Mouse (Mus musculus) WW6 (cell line): Measurements from ENCODE around the gene Adarb2.

Experiments used
- DNase-seq: peaks from one replicate; pipeline ENCODE4 v3.0.0-alpha.2; 2013; ENCODE audit warnings: low read depth, low spot score

Gene Adarb2

GRCm38 (mm10) chr13:8369868-8370387, 167.3 kb downstream of the Adarb2 start:
- no peak for DNase-seq

DNA sequence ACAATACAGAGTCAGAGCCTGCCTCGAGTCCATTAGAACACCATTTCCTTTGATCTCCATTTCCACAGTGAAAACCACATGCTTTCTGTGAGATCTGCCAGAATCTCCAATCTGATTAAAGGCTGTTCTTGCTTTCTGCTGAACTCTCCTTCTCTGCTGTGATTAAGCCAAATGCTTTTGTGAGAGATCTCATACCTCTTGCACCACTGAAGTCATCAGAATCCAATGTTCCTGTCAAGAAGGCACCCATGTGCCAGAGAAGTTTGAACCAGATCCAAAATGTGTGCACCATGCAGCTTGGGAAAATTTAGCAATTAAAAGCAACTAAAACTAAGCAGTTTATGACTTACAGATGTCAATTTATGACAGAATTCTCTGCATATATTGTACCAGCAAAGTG, 185.9 kb downstream of the Adarb2 start:
- no peak for DNase-seq

- no peak for DNase-seq
Measured at GRCm38 (mm10) chr13:8400265-8401041, 197.8 kb downstream of the Adarb2 start.

GRCm38 (mm10) chr13:8402324-8402873, 199.7 kb downstream of the Adarb2 start:
- DNase-seq = no peak

GRCm38 (mm10) chr13:8406020-8406419, 203.4 kb downstream of the Adarb2 start:
- no peak for DNase-seq

DNA sequence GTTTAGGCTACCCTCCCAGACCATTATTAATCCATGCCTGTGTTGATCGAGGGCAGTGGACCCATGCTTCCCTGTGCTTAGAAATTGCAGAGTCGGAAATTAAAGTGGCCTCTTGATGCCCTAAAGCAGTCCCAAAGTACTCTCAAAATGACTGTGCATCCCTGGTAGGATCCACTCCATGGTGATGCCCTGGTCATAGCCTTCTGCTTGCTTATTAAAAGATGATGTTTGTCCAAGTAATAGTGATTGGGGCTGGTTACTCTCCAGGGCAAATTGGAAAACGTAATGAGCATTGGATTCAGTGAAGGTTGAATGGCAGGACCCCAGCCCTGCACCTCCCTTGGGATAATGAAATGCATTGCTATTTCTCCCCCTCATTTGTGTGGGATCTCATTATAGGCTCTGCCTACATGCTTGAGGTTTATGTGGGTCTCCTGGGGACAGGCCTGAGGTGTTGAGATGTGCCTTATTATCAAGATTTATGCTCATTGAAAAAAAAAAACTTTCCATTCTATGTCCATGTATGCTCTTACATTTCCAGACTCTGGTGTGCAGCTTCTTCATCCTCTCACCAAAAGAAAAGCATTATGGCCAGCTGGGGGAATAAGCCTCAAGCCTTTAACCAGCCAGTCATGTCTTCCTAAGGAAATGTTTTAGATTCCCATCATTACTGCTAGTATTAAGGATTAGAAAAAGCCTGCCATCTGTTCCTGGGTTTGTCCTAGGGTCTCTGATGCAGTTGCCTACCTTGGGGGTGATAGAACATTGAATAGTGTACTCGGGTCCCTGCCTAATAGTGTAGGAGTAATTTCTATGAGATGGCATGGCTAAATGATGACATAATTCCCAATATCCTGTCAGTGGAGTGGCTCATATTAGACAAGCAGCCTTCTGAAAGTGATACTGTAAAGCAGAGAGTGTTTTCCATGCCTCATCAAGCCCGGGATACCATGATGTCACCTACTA, 208.0 kb downstream of the Adarb2 start:
- DNase-seq = no peak

DNA sequence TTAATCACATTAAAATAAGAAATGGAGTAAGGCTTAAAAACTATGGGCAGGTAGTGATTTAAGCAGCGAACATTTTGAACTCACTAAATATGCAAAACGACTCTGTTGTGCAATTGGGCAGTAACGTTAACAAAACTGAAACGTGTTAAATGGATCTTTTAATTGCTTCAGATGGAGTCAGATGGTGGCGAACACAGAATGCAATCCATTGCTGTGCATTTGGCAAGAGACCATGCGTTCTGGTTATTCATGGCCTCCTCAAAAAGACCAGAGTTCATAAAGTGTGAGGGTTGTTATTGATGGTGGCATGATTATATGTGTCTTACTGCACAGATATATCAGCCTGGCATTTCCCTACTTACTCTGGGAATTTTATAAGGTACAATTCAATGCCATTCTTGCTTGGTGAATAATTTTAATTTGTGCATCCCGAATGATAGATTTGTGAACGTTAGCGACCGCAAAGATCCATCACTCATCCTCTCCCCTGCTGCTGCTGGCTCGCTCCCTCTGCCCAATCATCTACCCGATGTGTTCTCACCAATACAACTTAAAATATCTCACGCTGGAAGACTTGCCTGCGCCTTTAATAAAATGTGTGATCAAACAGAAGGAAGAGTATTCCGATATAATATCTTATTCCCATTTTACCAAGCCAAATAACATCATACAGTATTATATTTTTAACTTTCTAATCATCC, 221.5 kb downstream of the Adarb2 start:
- DNase-seq = no peak

DNA sequence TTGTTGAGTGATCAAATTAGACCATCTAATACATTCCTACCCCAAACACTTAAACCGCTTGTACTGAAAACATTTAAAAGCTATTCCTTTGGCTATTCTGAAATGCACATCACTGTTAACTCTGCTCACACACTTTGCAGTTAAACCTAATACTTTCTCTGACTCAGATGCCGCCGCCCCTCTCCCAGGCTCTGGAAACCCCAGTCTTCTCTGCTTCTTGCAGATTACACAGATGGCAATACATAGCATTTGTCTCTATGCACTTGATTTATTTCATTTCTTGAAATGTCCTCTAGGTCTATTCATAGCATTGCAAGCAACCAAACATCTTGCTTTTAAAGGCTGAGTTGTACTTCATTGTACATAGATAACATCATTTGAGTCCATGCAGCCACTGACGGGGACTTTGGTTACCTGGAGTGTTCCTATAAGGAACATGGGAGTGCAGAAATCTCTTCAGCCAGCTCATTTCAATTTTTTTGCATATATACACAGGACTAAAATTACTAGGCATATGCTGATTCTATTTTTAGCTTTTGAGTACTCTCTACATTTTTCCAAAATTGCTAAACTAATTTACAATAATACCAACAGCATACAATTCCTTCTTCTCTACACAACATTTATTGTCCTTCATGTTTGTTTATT, 236.6 kb downstream of the Adarb2 start:
- no peak for DNase-seq

DNA sequence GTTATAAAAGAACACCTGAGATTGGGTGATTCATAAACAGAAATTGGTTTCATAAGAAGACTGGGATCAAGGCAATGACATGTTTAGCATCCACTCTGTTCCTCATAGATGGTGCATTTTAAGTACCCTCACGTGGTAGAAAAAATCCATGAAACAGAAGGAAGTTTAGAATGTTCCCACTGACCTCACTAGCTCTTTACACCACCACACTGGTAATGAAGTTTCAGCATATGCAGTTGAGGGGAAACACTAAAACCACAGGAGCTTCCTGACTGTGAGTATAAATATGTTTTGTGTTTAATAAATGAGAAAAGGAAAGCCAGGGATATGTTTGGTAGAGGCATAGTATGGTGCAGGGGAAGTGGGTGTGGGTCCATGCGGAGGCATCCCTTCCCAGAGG, 242.7 kb downstream of the Adarb2 start:
- no peak for DNase-seq

GRCm38 (mm10) chr13:8448192-8448879, 245.7 kb downstream of the Adarb2 start:
- DNase-seq = no peak

DNA sequence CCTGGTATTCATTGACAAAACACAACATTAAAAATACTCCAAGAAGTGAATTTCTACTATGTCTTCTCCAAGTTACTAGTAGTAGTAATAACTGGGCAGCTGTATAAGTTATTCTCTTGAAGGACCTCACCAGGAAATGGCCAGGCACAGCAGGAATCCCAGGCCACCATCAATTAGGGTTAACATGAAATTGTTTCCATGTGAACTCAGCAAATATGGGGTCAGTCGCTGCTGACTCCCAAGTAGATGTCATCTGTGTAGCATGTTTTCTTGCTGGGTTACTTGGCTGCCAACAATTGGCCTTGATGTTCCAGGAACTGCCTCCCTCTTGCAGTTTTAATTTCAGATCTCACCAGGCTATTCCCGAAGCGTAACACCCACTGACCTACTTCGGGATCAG, 248.9 kb downstream of the Adarb2 start:
- DNase-seq = no peak

DNA sequence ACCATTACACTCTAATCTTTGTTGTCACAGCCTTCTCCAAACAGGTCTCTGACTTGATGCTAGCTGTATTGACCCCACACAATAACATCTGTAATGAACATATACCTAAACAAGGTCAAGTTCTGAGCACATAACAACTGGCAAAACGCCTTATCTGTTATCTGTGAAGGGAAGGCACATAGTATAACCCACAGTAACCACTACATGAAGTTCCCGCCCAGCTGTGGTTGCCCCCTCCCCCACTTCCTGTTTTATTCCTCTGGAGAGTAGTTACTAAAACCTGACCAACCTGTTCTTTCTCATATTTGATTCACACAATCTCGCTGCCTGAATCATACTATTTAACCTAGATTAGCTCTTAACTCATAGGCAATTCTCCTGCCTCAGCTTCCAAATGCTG, 254.2 kb downstream of the Adarb2 start:
- no peak for DNase-seq

- no peak for DNase-seq
Measured at GRCm38 (mm10) chr13:8457831-8458230, 255.2 kb downstream of the Adarb2 start.

DNA sequence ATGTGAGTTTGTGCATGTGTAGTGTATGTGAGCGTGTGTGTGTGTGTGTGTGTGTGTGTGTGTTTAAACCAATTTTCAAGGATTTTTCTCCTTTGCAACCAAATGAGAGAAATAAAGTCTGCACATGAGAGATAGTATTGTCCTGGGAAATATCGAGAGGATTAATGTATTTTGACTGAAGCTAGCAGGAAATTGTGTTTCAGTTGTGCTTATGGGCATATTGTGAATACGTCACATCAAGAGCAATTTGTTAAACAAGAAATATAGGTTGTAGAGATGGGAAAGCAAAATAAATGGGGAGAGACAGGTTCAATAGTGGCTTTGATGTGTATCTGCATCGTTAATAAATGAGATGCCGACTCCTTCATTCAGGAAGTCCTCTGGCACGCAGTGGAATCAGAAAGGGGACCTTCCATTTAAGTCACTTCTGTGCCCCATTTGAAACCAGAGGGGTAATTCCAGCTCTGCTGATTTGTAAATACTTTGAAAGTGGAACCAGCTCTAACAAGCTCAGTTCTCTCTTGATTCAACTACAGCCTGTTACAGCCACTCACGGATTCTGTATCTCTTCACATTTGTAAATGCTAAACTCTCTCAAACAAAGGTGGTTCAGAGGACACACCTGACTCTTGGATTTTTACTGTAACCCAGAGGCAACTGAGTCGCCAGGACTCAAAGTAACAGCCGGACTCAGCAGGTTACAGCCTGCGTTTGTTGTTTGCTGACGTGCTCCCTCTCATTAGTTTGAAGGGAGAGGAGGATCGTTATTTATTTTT, 265.1 kb downstream of the Adarb2 start:
- no peak for DNase-seq

- no peak for DNase-seq
Measured at GRCm38 (mm10) chr13:8476237-8476636, 273.6 kb downstream of the Adarb2 start.

- no peak for DNase-seq
Measured at GRCm38 (mm10) chr13:8478731-8479130, 276.1 kb downstream of the Adarb2 start.

DNA sequence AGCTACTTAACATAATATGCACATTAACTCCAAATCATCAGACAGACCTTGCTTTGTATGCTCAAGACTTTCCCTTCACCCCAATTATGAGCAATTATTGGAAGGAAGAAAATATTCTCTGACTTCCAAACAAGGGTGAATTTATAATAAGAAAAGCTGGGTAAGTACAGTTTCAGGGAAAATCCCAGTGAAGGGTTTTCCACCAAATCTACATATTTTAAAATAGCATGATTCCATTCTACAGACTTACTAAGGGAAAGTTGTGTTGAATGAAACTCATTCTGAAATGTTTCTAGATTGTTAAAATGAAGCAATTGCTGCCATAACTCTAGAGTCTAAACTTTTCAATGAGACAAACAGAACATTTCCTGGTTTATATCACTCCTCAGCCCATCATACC, 277.3 kb downstream of the Adarb2 start:
- no peak for DNase-seq

DNA sequence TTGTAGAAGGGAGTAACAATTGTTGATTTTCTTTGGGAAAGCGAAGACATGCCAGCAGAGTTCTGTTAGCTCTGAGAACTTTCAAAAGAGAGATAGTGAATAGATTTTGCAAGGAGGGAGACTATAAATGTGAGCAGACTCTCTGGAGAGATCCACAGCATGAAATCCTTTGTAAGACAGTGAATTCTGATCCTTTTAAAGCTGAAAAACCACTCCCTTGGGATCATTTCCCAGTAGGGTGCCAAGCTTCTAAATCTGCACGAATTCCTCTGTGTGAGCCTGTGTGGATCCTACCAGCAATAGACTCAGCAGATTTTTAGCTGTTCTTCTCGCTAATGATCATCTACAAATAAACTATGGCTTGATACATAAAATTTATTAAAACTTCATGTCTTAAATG, 278.7 kb downstream of the Adarb2 start:
- DNase-seq = no peak

DNA sequence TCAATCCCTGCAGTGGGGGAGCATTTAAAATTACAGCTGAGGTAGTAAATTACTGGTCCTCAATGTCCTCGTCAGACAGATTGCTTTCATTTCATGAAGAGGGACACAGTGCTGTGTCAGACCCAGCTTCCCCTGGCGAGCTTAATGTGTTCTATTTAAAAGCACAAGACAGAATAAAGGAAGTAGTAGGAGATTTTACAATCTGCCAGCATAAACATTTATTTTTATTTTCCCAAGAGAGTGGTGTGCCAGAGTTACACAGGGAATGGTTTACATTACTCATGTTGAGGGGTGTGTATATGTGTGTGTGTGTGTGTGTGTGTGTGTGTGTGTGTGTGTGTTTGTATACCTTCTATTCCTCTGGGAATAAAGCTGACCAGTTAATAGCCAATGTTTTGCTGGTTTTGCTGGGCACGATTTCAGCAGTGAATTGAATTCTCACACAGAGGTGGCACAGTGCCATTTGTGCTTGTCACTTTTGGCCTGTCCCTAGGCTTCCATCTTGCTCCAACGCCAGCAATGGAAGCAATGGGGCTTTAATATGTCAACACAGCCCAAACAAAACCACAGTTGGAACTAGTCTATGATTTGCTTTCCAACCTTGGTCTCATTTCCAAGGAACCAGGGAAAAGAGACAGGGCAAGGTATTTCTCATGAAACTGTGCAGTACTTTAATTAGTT, 282.1 kb downstream of the Adarb2 start:
- DNase-seq = no peak
